Mouse (Mus musculus): ENCODE results near the gene Cemip. TPM values are rescaled to one million over a fixed set of nuclear protein-coding genes. Genes with fewer than 3 reads are reported as not detected.

Gene Cemip
- total and polyA plus RNA-seq, 2 experiments from 2014 or later: 0.34 to 4.4 TPM

- TF ChIP-seq CTCF (IDR thresholded peaks at IDR 0.05; ENCODE audit: low read depth): peak; percentile 65
- ATAC-seq: no peak
- 97% methylated on average over 6 of the region's 6 CpGs for WGBS
- DNase-seq: no peak
- Histone ChIP-seq H3K9me3 (ENCODE audit: low read length) (no peaks in the 10 kb centered on the region), H3K36me3 (ENCODE audit: insufficient read depth) (no peaks in the 10 kb centered on the region), H3K27ac (ENCODE audit: low read depth, low read length) (no peak overlapping the region), H3K27me3 (ENCODE audit: insufficient read depth, low read length) (no peaks in the 10 kb centered on the region), H3K4me2 (ENCODE audit: low read depth) (no peak overlapping the region), H3K4me3 (ENCODE audit: low read depth, low read length) (no peak overlapping the region), H3K9ac (no peak overlapping the region), H3K4me1 (ENCODE audit: insufficient read depth) (peaks cover 20% of the 10 kb centered on the region)
Observed at GRCm38 (mm10) chr7:83886366-83887129, 199.8 kb downstream of the Cemip start.

- no peak overlapping the region for H3K9ac ChIP-seq
- ATAC-seq: no peak
- no peak overlapping the region for H3K4me2 ChIP-seq (ENCODE audit: low read depth)
Observed at GRCm38 (mm10) chr7:83885835-83886234, 200.5 kb downstream of the Cemip start.

GRCm38 (mm10) chr7:83884921-83885532, 201.3 kb downstream of the Cemip start:
- peak overlapping the region; percentile 81 for H3K4me3 ChIP-seq (ENCODE audit: low read depth, low read length)
- H3K36me3 ChIP-seq (ENCODE audit: insufficient read depth): no peaks in the 10 kb centered on the region
- WGBS: 41% methylated on average over 6 of the region's 6 CpGs

More at GRCm38 (mm10) chr7:83885835-83886234, 200.5 kb downstream of the Cemip start:
- peaks cover 26% of the 10 kb centered on the region for H3K4me1 ChIP-seq (ENCODE audit: insufficient read depth)
- TF ChIP-seq CTCF (IDR thresholded peaks at IDR 0.05; ENCODE audit: low read depth): no peak
- H3K9me3 ChIP-seq (ENCODE audit: low read length): no peaks in the 10 kb centered on the region
- no peaks in the 10 kb centered on the region for H3K36me3 ChIP-seq (ENCODE audit: insufficient read depth)
- 91% methylated on average over 4 of the region's 4 CpGs for WGBS
- no peak for DNase-seq
- no peaks in the 10 kb centered on the region for H3K27me3 ChIP-seq (ENCODE audit: insufficient read depth, low read length)
- H3K4me3 ChIP-seq (ENCODE audit: low read depth, low read length): no peak overlapping the region
- no peak overlapping the region for H3K27ac ChIP-seq (ENCODE audit: low read depth, low read length)

GRCm38 (mm10) chr7:83884021-83884658, 202.2 kb downstream of the Cemip start, which contains the start of the genes Tlnrd1 and Mesd:
Gene Tlnrd1 (minus strand): TSS chr7:83884305.
Gene Mesd (plus strand): TSS chr7:83884466.
- DNase-seq: peak; percentile 92
- H3K27me3 ChIP-seq (ENCODE audit: insufficient read depth, low read length): no peaks in the 10 kb centered on the region
- peak within 1 kb of the TSS; percentile 95 for H3K27ac ChIP-seq (ENCODE audit: low read depth, low read length)
- TF ChIP-seq CTCF (IDR thresholded peaks at IDR 0.05; ENCODE audit: low read depth): peak; percentile 29; the same call in 1 of the 2 replicates
- no peaks in the 10 kb centered on the region for H3K9me3 ChIP-seq (ENCODE audit: low read length)
- peak; percentile 91 for ATAC-seq
- H3K9ac ChIP-seq: peak within 1 kb of the TSS; percentile 93
- no peaks in the 10 kb centered on the region for H3K36me3 ChIP-seq (ENCODE audit: insufficient read depth)
- H3K4me3 ChIP-seq (ENCODE audit: low read depth, low read length): peak within 1 kb of the TSS; percentile 81
- H3K4me2 ChIP-seq (ENCODE audit: low read depth): peak within 1 kb of the TSS; percentile 72
- peaks cover 43% of the 10 kb centered on the region for H3K4me1 ChIP-seq (ENCODE audit: insufficient read depth)
- WGBS: 1% methylated on average over 68 of the region's 69 CpGs

More at GRCm38 (mm10) chr7:83884921-83885532, 201.3 kb downstream of the Cemip start:
- no peaks in the 10 kb centered on the region for H3K9me3 ChIP-seq (ENCODE audit: low read length)
- ATAC-seq: no peak
- H3K4me1 ChIP-seq (ENCODE audit: insufficient read depth): peaks cover 34% of the 10 kb centered on the region
- H3K27ac ChIP-seq (ENCODE audit: low read depth, low read length): peak overlapping the region; percentile 95
- H3K4me2 ChIP-seq (ENCODE audit: low read depth): peak overlapping the region; percentile 72
- no peak for DNase-seq
- TF ChIP-seq CTCF (IDR thresholded peaks at IDR 0.05; ENCODE audit: low read depth): no peak
- H3K27me3 ChIP-seq (ENCODE audit: insufficient read depth, low read length): no peaks in the 10 kb centered on the region
- peak overlapping the region; percentile 93; the same call in 1 of the 2 replicates for H3K9ac ChIP-seq

- peak; percentile 59 for DNase-seq
- Histone ChIP-seq H3K4me1 (ENCODE audit: insufficient read depth) (peaks cover 46% of the 10 kb centered on the region), H3K27ac (ENCODE audit: low read depth, low read length) (peak overlapping the region; percentile 95), H3K9me3 (ENCODE audit: low read length) (no peaks in the 10 kb centered on the region), H3K9ac (peak overlapping the region; percentile 93), H3K27me3 (ENCODE audit: insufficient read depth, low read length) (no peaks in the 10 kb centered on the region), H3K4me3 (ENCODE audit: low read depth, low read length) (peak overlapping the region; percentile 81), H3K36me3 (ENCODE audit: insufficient read depth) (no peaks in the 10 kb centered on the region), H3K4me2 (ENCODE audit: low read depth) (peak overlapping the region; percentile 72)
- 2% methylated on average over 90 of the region's 91 CpGs for WGBS
- no peak for TF ChIP-seq CTCF (IDR thresholded peaks at IDR 0.05; ENCODE audit: low read depth)
- peak; percentile 60 for ATAC-seq
Observed at GRCm38 (mm10) chr7:83883276-83884020, 202.9 kb downstream of the Cemip start.

Other genes starting within 250 kb of the Cemip start
- gene Tlnrd1, start 202.2 kb downstream of the Cemip start, total RNA-seq (2014; rRNA removed): 35.3 and 38.0 TPM in 2 replicates
- gene Tlnrd1, start 202.2 kb downstream of the Cemip start, polyA plus RNA-seq (2015; fragmentation: Nextera tagmentation; extraction: Ambion mirVana): 9.8 and 10.8 TPM in 2 replicates
- 30.1 and 32.1 TPM in 2 replicates for gene Mesd, start 202.0 kb downstream of the Cemip start, total RNA-seq (2014; rRNA removed)
- gene Mesd, start 202.0 kb downstream of the Cemip start, polyA plus RNA-seq (2015; fragmentation: Nextera tagmentation; extraction: Ambion mirVana): 63.9 and 76.9 TPM in 2 replicates
- 92.2 and 102 TPM in 2 replicates for gene Abhd17c, start 65.4 kb upstream of the Cemip start, total RNA-seq (2014; rRNA removed)
- 92.9 and 93.5 TPM in 2 replicates for gene Abhd17c, start 65.4 kb upstream of the Cemip start, polyA plus RNA-seq (2015; fragmentation: Nextera tagmentation; extraction: Ambion mirVana)

Measured in forebrain, postnatal 0 days (tissue).